Mouse (Mus musculus): Measurements from ENCODE around the gene Ugt1a7c.
A peak's percentile ranks its signal among the peaks of the same experiment; 100 is the strongest.

The Ugt1a7c gene

DNA sequence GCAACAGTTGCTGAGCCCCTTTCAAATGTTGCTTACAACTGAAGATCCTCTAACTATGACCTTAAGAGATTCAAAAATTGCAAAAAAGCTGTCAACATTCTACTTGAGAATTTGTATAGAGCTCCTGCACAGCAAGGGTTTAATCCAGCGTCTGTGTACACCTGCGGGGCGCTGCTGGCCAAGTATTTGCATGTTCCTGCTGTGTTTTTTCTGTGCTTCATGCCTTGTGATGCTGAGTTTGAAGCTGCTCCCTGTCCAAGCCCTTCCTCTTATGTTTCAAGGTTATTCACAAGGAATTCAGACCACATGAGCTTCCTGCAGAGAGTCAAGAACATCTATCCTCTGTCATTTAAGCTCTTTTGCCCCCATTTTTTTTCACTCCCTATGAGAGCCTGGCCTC, 97.3 kb downstream of the Ugt1a7c start:
- DNase-seq (ENCODE audit: low spot score in 2 of 2) = no peak

DNA sequence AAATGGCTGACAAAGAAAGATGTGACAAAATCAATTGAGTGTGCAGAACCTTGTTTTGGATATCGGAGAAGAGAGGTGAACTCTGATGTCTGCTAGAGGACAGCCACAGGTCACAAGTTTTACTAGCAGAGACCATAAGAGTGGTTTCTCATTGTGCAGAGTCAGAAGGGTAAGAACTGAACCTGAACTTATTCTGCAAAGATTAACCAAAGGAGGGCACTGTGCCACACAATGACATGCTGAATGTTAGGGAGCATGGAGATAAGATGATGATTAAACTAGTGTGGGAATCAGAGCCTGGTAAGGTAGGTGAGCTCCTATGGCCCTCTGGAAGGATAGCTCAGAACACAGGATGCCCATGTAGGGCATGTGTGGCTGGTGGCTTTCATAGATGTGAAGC, 100.8 kb downstream of the Ugt1a7c start:
- DNase-seq (ENCODE audit: low spot score in 2 of 2) = no peak

DNA sequence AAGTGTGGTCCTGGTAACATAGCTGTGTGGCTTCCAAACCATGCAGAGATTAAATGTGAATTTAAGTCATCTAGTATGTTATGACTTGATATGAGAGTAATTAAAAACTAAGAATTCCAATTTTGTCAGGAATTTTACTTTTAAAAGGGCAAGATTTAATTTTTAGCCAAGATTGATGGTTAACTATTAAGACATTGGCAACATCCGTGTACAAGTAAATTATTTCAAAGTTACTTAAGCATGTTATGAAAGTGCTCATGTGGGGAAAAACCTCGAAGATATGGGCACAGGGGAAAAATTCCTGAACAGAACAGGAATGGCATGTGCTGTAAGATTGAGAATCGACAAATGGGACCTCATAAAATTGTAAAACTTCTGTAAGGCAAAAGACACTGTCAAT, 102.6 kb downstream of the Ugt1a7c start:
- no peak for DNase-seq (ENCODE audit: low spot score in 2 of 2)

DNA sequence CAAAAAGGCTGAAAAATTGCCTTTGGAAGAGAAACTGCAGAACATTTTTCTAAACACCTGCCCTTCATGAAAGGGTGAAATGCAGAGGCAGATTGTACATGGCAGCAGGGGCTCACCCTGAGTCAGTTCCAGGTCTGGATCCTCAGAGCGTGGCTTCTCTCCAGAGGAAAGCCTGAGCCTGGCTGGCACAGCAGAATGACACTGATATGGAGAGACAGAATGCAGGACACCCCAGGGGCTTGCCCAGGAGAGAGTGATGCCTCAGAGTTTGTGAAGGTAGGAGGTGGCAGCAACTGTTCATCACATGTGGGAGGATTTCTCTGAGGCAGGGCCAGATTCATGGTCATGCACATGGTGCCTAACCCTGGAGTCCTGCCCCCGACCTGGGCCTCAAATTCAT, 105.1 kb downstream of the Ugt1a7c start:
- no peak for DNase-seq (ENCODE audit: low spot score in 2 of 2)

DNA sequence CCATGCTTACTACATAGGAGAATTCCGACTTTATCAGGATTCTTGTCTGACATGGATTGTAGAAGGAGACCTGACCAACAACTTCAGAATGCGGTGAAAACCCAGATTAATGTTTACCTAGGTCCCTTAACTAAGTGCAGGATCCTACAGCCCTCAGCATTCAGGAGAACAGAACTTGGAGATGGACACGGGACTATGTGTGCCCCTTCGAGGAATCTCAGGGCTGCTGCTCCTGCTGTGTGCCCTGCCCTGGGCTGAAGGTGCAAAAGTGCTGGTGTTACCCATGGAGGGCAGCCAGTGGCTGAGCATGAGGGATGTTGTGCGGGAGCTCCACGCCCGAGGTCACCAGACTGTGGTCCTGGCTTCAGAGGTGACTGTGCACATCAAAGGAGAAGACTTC, 105.6 kb downstream of the Ugt1a7c start, which contains the start of gene Ugt1a2:
Gene Ugt1a2 (plus strand): TSS at position 146 of the 400 bp plus-strand sequence.
- no peak for DNase-seq (ENCODE audit: low spot score in 2 of 2)

DNA sequence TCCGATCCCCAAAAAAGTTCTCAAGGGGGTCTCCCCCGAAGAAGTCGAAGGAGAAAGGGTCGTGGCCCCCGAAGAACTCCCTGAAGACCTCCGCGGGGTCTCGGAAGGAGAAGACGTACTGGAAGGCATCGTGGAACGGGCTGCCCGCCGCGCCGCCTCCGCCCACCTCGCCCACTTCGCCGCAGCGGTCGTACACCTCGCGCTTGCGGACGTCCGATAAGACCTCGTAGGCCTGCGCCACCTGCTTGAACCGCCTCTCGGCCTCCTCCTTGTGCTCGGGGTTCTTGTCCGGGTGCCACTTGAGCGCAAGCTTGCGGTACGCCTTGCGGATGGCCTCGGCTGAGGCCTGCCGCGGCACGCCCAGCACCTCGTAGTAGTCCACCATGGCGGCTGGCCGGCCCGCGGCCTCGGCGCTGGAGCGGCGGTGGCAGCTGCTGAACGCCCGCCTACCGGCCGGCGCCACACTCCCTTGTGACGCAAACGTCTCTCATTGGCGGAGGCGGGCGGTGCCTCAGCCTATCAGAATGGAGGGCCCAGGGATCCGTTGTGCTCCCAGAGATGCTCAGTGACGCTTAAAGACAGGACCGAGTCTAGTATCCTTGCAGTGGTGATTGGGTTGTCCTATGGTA, 110.5 kb downstream of the Ugt1a7c start, which contains the start of gene Dnajb3:
Gene Dnajb3 (minus strand): TSS at position 489 of the 629 bp plus-strand sequence.
- DNase-seq (ENCODE audit: low spot score in 2 of 2) = peak; percentile 54 to 63

DNA sequence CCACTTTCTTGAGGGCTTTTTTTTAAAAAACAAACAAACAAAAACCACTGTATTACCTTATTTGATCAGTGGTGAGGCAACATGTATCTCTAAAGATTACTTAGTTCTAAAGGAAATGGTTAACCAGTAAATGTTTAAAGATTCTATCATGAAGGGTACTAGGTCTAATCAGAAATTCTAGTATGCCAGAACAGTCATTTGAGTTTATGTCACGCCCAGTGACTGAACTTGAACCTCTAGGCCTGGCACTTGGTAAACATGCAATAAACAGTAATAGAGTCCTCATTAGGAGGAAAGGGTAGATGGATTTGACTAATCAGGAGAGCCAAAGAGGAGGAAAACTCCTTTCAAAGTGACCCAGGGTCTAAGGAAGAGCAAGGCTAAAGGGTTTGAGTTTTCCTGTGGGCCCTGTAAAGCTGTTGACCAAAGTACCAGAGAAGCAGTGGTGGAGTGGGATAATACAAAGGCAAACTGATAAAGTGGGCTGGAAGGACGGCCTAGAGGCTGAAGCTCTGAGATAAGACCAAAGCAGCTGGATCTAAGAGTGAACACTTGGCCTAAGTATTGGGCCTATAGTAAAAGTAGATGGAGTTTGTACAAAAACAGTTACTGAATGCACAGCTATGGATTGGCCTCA, 112.1 kb downstream of the Ugt1a7c start:
- no peak for DNase-seq (ENCODE audit: low spot score in 2 of 2)

DNA sequence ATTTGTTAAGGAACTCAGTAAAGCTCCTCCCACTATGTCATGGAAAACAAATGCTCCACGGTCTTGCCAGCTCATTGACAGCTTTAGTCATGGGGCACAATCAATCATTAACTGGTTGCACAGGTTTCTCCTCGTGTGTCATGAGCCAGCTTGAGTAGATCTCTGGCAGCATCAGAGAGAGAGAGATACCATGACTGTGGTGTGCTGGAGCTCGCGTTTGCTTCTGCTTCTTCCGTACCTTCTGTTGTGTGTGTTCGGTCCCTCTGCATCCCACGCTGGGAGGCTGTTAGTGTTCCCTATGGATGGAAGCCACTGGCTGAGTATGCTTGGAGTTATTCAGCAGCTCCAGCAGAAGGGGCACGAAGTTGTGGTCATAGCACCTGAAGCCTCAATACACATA, 117.0 kb downstream of the Ugt1a7c start, which contains the start of gene Ugt1a1:
Gene Ugt1a1 (plus strand): TSS at position 148 of the 400 bp plus-strand sequence.
- no peak for DNase-seq (ENCODE audit: low spot score in 2 of 2)

DNA sequence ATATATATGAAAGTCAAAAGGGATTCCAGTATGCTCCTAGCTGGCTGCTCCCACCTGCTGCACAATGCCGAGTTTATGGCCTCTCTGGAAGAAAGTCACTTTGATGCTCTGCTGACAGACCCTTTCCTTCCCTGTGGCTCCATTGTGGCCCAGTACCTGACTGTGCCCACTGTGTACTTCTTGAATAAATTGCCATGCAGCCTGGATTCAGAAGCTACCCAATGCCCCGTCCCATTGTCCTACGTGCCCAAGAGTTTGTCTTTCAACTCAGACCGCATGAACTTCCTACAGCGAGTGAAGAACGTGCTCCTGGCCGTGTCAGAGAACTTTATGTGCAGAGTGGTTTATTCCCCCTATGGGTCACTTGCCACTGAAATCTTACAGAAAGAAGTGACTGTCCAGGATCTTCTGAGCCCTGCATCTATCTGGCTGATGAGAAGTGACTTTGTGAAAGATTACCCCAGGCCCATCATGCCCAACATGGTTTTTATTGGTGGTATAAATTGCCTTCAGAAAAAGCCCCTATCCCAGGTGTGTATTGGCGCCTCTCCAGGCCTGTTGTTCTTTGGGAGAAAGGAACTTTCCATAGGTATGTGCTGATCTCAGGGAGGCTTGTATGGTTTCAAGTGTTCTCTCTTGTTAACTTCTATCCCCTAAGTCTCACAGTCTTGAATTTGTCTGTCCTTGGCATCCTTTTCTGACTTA, 117.6 kb downstream of the Ugt1a7c start:
- DNase-seq (ENCODE audit: low spot score in 2 of 2) = no peak

DNA sequence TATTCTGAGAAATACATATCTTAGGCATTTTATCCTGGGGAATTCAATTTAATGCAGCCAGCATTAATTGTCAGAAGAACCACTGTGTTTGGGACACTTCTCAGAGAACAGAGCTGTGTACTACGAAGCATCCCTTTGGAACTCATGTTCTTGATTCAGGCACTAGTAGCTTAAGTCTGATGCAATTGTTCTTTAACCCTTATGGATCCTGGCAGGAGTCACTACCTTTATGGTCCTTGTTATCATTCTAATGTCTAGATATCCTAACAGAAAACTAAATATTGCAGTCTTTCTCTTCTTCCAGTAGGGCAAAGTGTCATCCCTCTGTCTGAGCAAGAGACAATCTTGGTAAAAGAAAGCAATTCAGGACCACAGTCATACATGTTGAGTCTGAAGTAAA, 118.2 kb downstream of the Ugt1a7c start:
- DNase-seq (ENCODE audit: low spot score in 2 of 2) = no peak

DNA sequence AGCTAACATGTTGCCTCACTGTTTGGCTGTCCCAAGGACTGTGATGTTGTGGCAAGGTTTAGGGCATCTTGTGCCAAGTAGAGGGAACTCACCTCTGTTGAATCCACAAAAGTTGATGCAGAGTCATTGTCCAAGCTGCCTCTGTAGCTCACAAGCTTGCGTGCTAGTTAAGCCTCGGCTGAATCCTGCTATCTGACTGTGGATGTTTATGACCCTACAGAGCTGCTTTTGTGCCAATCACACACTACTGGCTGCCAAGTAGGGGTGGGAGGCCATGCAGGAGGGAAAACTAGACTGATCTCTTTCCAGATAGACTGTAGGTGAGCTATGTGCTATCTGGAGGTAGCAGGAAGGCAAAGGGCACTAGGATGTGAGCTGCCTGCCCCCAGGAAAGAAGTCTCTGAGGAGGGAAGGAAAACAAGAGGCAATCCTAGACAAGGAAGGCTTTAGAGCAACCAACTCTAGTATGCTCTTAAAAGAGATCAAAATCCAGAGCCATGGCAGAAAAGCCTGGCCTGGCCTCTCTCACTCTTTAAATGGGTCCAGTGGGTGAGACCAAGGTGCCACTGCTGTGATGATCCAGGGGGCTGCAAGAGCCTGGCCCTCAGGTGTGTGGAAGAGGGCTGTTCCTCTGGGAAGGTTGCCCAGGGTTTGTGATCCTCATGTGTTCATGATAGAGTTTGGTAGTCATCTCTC, 119.1 kb downstream of the Ugt1a7c start:
- DNase-seq (ENCODE audit: low spot score in 2 of 2) = no peak

DNA sequence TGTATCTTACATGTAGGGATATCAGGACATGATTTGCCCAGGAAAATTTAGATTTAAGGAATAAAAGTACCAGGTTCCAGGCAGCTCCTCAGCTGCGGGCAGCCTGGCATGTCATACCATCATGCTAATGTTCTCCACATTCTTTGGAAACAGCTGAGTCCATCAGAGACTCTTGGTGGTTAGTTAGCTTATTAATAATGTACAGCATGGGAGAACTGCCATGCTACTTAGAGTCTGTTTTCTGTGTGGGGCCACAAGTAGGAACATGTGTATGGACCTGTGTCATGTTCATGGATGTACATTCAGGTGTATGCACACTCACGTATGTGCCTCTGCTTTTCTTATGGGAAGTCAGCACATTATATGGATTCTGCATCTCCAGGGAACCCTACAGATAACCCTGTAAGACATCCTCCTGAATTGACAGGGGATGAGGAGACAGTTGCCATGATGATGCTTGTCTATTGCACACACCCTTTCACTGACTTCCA, 119.6 kb downstream of the Ugt1a7c start:
- no peak for DNase-seq (ENCODE audit: low spot score in 2 of 2)

DNA sequence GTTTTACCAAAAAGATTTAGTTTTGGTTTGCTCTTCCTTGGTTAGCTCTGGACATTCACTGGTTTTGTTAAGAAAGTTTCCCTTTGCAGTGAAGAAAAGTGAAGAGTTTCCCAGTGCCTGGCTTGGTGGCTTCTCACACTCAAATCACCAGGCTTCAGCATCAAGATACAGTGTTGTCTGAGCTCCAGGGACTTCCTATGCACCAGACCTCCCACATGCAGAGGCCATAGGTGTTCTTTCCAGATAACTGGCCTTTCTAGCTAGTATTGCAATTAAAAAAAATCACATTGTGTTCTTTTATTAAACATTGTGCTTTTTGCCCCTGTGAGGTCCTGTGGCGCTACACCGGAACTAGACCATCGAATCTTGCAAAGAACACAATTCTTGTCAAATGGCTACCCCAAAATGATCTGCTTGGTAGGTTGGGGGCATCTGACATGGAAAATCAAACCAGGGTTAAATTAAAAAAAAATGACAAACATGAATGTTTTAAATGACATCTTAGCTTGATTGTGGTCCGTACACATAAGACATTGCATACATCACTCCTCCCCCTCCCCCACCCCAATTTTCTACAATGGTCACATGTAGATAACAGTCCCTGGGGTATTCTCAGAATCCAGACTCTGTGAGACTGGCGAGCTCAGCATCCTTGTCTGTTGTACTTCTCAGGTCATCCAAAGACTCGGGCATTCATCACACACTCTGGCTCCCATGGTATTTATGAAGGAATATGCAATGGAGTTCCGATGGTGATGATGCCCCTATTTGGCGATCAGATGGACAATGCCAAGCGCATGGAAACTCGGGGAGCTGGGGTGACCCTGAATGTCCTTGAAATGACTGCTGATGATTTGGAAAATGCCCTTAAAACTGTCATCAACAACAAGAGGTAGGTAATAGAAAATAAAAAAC, 120.9 kb downstream of the Ugt1a7c start:
- DNase-seq (ENCODE audit: low spot score in 2 of 2) = no peak

DNA sequence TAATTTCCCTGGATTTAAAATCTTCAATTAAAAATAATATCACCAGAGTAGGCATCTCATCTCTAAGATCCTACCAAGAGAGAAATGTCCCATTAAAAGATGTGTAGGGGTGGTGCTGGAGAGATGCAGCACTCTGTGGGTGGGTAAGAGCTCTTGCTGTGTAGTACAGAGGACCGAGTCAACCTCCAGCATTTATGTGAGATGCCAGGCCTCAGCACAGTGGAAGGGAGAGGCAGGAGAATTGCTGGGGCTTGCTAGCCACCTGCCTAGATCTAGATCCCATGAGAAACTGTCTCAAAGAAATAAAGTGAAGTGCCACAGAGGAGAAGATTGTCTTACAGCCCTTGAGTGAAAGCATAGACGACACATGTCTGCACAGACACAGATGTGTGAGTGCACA, 121.7 kb downstream of the Ugt1a7c start:
- no peak for DNase-seq (ENCODE audit: low spot score in 2 of 2)

DNA sequence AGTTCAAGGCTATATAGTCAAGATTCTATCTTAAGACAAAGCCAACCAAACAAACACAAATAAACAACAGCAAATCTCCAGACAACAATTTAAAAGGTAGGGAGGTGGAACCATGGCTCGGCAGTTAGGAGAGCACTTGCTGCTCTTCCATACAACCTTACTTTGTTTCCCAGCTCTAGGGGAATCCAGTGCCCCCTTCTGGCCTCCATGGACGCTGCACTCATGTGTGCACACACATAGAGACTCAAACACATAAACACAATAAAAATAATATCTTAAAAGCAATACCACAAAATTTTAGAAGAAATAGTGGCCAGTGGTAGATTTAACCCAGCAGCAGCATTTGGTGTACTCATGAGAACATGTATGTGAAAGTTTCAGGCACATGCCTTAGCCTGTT, 122.3 kb downstream of the Ugt1a7c start:
- no peak for DNase-seq (ENCODE audit: low spot score in 2 of 2)

DNA sequence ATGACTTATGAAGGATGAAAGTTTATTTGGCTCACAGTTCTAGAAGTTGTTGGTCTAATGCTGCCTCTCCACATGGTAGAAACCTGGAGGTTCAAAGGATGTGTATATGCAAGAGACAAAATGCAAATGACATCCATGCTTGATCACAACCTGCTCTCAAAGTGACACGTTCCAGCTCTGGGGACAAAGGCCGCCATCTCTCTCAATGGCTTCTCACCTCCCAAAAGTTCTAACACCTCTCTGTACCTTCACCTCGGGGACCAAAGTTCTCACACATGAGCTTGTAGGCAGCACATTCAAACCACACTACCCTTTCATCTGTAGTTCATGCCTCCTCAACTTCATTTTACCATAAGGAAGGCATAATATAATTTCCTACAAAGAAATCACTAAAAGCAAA, 122.7 kb downstream of the Ugt1a7c start:
- no peak for DNase-seq (ENCODE audit: low spot score in 2 of 2)

DNA sequence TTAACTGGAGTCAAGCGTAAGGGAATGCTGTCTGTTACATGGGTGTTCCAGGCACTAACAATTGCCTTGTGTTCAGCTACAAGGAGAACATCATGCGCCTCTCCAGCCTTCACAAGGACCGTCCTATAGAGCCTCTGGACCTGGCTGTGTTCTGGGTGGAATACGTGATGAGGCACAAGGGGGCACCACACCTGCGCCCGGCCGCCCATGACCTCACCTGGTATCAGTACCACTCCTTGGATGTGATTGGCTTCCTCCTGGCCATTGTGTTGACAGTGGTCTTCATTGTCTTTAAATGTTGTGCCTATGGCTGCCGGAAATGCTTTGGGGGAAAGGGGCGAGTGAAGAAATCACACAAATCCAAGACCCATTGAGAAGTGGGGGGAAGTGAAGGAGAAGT, 123.2 kb downstream of the Ugt1a7c start:
- no peak for DNase-seq (ENCODE audit: low spot score in 2 of 2)

DNA sequence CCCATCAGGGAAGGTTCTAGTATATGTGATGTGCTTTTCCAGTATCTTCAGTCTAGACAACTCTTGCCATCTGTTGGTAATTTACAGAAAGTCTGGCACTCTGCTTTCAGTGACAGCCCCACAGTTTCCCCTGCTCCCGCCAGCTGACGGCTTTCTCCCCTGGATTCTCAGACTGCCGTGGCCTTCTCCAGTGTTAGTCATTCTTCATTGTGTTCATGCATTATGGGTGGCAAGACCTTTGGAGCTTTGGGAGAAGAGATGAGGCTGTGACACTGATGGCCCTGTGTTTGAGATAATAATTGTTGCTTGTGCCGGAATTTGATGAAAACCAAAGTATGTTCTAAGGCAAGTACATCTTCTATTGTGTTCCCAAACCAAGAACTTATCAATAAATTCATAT, 123.7 kb downstream of the Ugt1a7c start:
- DNase-seq (ENCODE audit: low spot score in 2 of 2) = no peak

DNA sequence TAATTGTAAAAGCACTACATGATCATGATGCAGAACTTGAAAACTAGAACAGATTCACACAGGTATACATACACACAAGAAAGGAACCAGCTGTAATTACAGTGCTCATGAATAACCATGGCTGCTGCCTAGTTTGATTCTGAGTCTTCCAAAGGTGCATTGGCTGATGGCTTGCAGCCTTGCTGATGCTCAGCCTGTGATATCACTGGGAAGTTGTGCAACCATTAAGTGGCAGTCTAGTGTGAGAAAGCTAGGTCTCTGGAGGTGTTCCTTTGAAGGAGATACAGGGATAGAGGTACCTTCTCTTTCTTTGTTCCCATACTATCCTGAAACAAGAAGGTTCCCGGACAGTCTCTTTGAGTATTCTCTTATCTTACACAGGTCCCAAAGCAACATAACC, 124.2 kb downstream of the Ugt1a7c start:
- no peak for DNase-seq (ENCODE audit: low spot score in 2 of 2)

DNA sequence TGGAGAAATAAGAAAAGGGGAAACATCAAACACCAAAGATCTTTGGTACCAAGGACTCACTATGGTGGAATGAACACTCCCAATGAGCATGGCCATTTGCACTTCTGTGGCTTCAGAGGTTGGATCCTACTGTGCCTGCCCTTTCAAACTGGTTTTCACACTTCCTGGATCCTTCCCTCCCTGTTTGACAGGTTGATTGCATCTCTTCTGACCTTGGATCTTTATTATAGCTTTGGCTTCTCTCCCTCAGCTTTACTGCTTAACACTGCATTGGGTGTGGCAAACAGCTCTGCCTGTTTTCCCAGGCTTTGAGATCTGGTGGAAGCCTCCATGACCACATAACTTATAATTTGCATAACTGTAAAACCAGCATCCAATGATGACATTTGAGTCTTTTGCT, 125.5 kb downstream of the Ugt1a7c start:
- no peak for DNase-seq (ENCODE audit: low spot score in 2 of 2)

DNA sequence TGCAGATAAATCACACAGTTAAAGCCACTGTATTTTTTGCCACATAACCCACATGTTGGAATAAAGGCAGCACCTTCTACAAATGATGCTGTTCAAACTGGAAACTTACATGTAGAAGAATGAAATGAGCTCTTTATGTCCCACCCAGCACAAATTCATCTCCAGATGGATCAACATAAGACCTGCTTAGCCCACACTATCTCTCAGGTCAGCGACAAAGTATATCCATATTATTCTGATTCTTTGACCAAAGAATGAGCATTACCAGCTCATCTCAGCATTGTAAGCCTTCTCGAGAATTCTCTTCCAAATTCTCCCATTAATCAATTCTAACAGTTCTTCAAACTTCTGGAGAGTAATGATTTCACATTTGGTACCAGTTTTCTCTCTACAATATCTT, 127.4 kb downstream of the Ugt1a7c start:
- no peak for DNase-seq (ENCODE audit: low spot score in 2 of 2)
